Mouse (Mus musculus) liver, postnatal 0 days (tissue): Measurements from ENCODE around the gene Mtfr2.

Experiments used
- CTCF ChIP-seq: sonication (generic); IDR thresholded peaks from 2 replicates; pipeline ENCODE4 v1.5.1; 2016; ENCODE audit warnings: antibody characterized with exemption, low read depth
- EP300 ChIP-seq: IDR thresholded peaks from 2 replicates; pipeline ENCODE4 v1.6.1; 2016; ENCODE audit warnings: antibody characterized with exemption, low read depth, mild to moderate bottlenecking

DNA sequence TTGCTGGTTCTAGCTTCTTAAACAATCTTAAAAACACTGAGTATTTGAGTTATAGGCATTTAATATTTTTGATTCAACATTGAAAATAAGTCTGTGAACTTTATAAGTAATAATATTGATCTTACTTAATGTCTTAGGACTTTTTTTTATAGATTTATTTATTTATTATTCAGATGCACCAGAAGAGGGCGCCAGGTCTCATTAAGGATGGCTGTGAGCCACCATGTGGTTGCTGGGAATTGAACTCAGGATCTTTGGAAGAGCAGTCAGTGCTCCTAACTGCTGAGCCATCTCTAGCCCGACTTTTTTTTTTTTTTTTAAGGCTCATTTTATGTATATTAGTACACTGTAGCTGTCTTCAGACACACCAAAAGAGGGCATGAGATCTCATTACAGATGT lies 32.8 kb upstream of the Mtfr2 start:
- TF ChIP-seq CTCF (peak; percentile 51), EP300 (no peak)
